Mouse (Mus musculus) adrenal gland, postnatal 10 days (tissue): Measurements from ENCODE around the gene Gpr161. TPM values are rescaled to one million over a fixed set of nuclear protein-coding genes. Genes with fewer than 3 reads are reported as not detected.

Source experiments
- DNase-seq: peaks from one replicate; pipeline ENCODE4 v3.0.0; 2021; ENCODE audit warnings: mixed read lengths
- long read RNA-seq, 2 experiments: library from polyadenylated mRNA; stranded (forward); transcript quantifications; one replicate each; pipeline ENCODE4 v2.0.0; 2021
- total RNA-seq, 2 experiments: library from RNA; stranded (reverse); gene quantifications; 2 replicates each; pipeline ENCODE4 v1.2.3; 2021

Gene Gpr161
- 1 to 10 TPM; 2.3 to 3.3 TPM for total RNA-seq
- long read RNA-seq, experiment 1: 0 reads
- long read RNA-seq, experiment 2, partial matches to known transcripts: 0 of 1 reads
- long read RNA-seq, experiment 2, other reads (novel, unspliced or antisense): 1 of 1 reads

- DNase-seq: no peak
Measured at GRCm38 (mm10) chr1:165295489-165295888, at the start of gene Gpr161. Gene Gpr161, plus strand, starts transcription at chr1:165295789.

- no peak for DNase-seq
Measured at GRCm38 (mm10) chr1:165246587-165246986, 49.0 kb upstream of the Gpr161 start.

- peak; percentile 35 for DNase-seq
Measured at GRCm38 (mm10) chr1:165247085-165247484, 48.5 kb upstream of the Gpr161 start.

- no peak for DNase-seq
Measured at GRCm38 (mm10) chr1:165247788-165248187, 47.8 kb upstream of the Gpr161 start.

DNA sequence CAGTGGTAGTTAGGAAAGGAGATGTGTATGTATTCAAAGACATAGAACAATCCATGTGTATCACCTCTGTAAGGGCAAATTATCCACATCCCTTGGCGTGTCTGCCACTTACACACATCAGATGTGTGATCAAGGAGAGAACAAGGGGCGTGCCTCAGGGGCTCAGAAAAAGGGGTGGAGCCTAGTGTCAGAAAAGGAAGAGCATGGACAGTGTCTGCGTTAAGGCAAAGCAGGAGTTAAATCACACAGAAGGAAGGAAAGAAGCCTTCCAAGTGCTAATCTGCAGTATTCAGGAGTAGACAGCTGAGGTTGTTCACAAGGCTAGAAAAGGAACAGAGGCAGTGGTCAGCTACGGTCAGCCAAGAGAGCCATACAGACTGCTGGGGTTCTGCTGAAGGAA is 46.7 kb upstream of the Gpr161 start:
- DNase-seq: no peak

GRCm38 (mm10) chr1:165250546-165250945 is 45.0 kb upstream of the Gpr161 start:
- no peak for DNase-seq

GRCm38 (mm10) chr1:165252027-165252671 is 43.4 kb upstream of the Gpr161 start:
- DNase-seq: peak; percentile 82

- DNase-seq: no peak
Measured at GRCm38 (mm10) chr1:165274946-165275345, 20.6 kb upstream of the Gpr161 start.

GRCm38 (mm10) chr1:165280741-165281140 is 14.8 kb upstream of the Gpr161 start:
- DNase-seq: no peak

DNA sequence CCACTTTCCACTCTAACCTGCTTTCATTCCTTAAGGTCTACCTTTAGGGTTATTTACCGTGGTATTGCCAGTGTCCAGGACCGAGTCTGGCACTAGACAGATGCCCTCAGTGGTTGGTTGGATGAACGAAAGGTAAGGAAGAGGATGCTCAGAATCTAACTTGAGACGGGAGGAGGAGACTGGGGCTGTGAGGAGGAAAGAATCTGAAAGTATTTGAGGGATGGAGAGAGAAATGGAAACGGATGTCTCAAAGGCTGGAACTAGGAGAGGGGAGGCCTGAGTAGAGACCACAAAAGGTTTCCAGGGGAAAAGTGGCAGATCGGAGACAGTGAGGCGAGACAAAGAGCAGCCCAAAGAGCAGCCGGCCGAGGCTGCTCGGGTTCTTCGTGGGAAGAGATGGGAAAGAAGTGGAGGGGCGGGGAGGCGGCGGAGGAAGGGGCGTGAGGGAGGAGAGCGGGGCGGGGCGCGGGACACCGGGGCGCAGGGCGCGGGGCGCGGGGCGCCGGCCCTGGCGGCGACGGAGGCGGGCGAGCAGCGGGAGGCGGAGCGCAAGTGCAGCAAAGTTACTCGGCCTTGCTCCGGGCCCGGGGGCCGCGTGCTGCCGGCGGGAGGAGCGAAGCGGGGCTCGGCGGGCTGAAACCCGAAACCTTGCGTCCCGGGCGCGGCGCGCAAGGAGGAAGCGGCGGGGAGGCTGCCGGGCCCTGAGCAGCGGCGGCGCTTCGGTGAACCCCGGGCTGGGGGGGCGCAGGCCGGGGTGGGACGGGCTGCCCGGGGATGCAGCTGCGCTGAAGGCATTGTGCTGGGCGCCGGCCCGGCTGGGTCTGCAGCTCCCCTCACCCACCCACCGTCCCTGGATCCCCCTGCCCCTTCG is 14.0 kb upstream of the Gpr161 start:
- peak; percentile 84 for DNase-seq

GRCm38 (mm10) chr1:165282222-165282966 is 13.2 kb upstream of the Gpr161 start:
- DNase-seq: no peak

GRCm38 (mm10) chr1:165282967-165283345 is 12.6 kb upstream of the Gpr161 start:
- DNase-seq: no peak

- DNase-seq: no peak
Measured at GRCm38 (mm10) chr1:165284096-165284495, 11.5 kb upstream of the Gpr161 start.

DNA sequence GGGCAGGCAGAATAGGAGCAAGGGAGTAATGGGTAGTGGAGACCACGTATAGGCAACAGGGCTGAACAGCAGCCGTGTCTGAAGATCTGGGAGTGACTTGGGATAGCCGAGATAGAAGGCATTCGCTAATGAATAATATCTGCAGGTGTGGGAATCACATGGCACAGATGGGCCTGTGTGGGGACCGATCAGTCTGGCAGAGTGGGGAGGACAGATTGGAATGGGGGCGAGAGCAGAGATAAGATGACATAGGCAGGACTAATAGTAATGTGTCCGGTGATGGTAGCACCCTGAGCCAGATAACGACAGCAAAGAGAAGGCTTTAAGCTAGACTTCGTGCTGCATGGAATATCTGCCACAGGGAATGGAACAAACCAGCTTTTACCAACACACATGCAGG is 7.4 kb upstream of the Gpr161 start:
- no peak for DNase-seq

DNA sequence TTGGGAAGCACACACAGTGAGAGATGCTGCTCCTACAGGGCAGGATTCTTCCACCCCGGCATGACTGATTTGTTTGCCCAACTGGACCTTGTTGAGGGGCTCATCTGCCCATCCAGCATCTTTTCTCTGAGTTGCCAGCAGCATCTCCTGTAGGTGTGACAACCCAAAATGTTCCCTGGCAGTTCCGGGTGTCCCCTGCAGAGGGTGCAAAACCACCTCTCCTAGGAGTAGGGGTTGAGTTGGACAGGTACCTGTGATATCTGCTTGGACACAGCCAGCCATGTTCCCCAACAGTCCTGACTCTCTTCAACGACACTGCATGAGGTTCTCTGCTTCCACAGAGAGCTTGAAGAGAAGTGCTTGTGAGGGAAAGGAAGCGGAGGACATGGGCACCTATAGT is 5.8 kb upstream of the Gpr161 start:
- DNase-seq: peak; percentile 38

DNA sequence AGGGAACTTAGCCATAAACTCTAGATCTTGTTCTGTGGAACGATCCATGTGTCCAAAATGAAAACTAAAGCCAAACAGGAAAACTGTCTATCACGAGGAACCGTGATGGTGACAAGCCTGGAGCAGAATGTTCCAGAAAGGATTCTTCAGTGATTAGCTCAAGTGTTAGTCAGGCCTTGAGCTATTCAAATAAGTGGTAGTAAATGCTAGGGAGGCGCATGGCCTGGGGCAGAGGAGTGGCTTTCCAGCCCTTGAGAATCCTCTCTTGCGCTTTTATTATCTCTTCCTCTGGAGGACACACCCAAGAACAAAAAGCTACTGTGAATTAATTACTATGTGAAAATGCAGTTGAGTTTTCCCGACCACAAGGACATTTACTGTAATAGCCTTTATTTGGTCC is 4.0 kb upstream of the Gpr161 start:
- no peak for DNase-seq

DNA sequence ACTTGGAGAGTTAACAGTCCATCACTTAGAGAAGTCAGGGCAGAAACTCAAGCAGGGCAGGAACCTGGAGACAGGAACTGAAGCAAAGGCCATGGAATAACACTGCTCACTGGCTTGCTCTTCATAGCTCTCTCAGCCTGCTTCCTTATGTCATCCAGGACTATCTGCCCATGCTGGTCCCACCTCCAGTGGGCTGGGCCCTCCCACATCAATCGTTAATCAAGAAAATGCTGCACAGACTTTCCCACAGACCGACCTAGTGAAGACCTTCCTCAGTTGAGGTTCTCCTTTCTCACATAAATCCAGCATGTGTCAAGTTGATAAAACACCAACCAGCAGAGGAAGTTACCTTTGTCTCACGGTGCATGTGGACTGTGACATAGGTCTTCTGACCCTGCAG is 5.5 kb downstream of the Gpr161 start:
- DNase-seq: no peak

- DNase-seq: no peak
Measured at GRCm38 (mm10) chr1:165301567-165301966, 6.0 kb downstream of the Gpr161 start.

GRCm38 (mm10) chr1:165302455-165303208 is 7.0 kb downstream of the Gpr161 start:
- peak; percentile 42 for DNase-seq

DNA sequence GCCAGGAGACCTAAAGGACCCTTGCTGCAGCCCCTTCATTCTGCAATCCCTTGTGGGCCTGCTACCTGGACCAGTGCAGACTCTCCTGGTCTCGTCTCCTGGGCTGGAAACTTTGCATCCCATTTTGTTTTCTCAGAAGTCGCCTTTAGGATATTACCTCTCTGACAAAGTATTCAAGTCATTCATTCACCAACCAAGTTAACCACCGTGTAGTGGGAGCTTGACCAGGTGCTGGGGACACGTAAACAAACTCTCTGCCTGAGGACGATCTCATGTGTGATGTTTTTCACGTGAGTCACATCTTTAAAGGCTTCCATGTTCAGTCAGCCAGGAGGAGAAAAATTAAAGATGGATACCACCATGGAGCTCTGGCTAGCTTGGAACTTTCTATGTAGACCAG is 7.6 kb downstream of the Gpr161 start:
- DNase-seq: no peak

DNA sequence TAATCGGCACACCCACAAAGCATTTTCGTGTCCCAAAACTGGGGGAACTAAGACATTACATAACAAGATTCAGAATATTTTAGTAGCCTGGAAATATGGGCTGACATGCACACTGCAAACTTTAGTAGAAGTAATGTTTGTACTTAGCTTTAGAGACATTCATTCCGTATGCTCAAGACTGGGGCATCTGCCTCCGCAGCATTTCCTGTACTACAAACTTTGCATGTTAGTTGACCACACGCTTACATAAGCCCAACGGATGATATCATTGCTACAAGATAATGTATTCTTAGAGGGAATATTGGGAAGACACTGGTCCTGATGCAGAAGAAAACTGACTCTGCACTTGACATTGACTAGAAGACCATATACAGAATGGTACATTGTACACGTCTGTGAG is 8.8 kb downstream of the Gpr161 start:
- DNase-seq: no peak

GRCm38 (mm10) chr1:165308180-165308579 is 12.6 kb downstream of the Gpr161 start:
- DNase-seq: no peak
